Mouse (Mus musculus) layer of hippocampus, adult 18-20 months (tissue): ENCODE measurements around the gene Oprl1. TPM values are rescaled to one million over a fixed set of nuclear protein-coding genes. Genes with fewer than 3 reads are reported as not detected.

Source experiments
- DNase-seq, 2 experiments: peaks; one replicate each; pipeline ENCODE4 v3.0.0; 2022; ENCODE audit warnings: low spot score in 2 of 2
- long read RNA-seq: library from polyadenylated mRNA; stranded (forward); transcript quantifications from one replicate; pipeline ENCODE4 v2.0.0, GENCODE M21; 2021
- total RNA-seq, 2 experiments: library from RNA; stranded (reverse); gene quantifications; 2 replicates each; pipeline ENCODE4 v1.2.3; 2021

The Oprl1 gene
- total RNA-seq = 10 to 100 TPM; 50.6 to 52.4 TPM
- long read RNA-seq, transcript Oprl1-201 (4 exons, 2,999 nt) = major isoform, 23 of 43 reads
- long read RNA-seq, transcript Oprl1-202 (5 exons, 2,971 nt) = minor isoform, 5 of 43 reads
- long read RNA-seq, transcript Oprl1-209 (5 exons, 3,102 nt) = minor isoform, 5 of 43 reads
- long read RNA-seq, partial matches to known transcripts = 3 of 43 reads
- long read RNA-seq, other reads (novel, unspliced or antisense) = 5 of 43 reads

DNA sequence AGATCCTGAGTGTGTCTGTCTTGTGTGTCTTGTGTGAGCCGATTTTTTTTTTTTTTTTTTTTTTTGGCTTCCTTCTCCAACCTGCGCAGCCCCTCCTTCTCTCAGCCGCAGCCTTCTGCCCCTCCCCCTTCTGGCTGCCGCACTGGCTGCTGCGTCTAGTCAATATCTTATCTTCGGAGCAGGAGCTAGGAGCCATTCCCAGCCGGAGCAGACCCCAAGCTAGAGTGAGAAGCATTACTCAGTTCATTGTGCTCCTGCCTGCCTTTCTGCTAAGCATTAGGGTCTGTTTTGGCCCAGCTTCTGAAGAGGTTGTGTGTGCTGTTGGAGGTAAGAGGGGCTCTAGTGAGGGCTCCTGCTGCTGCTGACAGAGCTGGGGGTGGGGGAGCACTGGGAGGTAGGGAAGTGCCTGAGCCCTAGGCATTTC, at the start of gene Oprl1:
Gene Oprl1 (plus strand): TSS at position 114 of the 424 bp plus-strand sequence.
- DNase-seq = peak; percentile 64 to 73

DNA sequence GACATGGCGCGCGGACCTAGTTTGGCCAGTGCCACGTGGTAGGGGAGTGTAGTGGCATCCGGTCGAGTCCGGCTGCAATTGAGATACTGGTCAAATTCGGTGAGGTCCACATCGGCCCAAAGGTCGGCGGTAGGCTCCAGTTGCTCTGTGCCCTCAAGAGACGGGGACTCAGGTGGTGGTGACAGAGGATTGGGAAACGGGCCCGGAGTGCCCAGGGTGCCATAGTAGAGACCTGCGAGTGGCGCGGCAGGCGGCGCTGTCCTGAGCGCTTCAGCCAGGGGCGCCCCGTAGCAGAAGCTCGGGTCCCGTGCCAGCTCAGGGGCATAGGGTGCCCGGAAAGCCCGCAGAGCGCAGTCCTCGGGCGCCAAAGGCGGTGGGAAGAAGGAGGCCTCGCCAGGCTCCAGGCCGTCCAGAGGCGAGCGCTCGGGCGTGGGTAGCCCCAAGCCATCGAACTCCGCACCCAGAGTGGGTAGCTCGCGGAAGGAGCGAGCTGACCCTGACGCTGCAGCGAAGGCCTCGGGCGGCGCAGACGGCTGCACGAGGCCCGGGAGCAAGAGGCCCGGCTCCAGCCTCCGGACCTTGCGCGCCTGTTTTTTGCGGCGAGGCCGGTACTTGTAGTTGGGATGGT, 44.4 kb upstream of the Oprl1 start:
- DNase-seq = no peak

DNA sequence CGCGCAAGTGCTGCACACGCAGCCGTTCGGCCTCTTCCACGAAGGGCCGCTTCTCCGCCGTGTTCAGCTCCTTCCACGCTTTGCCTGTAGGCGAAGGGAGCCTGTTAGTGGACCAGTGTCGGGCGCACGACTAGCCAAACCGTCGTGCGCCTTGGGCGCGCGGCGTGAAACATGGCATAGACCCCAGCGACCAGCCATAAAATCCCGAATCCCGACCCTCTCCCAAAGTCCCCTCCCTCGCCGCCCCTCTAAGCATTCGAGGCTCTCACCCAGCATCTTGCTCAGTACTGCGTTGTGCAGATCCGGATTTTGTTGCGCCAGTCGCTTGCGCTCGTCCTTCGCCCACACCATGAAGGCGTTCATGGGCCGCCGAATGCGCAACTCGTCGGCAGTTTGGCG, 43.9 kb upstream of the Oprl1 start:
- DNase-seq = no peak

DNA sequence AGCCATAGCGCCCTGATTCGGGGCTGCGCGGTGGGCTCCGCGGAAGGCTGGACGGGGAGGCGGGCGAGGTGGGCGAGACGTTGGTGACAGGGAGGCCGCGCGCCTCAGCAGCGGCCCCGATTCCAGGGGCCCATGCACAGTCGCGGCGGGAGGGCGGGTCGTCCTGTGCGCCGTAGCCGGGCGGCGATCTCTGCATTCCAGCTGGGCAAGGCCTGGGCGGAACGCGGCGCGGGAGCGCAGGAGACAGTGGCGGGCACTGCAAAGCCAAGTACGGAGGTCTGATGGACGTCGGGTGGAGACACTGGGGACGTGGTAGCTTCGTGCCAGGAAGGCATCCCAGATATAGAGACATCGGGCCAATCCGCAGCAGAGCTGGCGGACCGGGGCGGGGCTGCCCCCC, 43.5 kb upstream of the Oprl1 start, which contains the start of gene Sox18:
Gene Sox18 (minus strand): TSS at position 315 of the 400 bp plus-strand sequence.
- DNase-seq = peak in 1 of 2 experiments; percentile 39

DNA sequence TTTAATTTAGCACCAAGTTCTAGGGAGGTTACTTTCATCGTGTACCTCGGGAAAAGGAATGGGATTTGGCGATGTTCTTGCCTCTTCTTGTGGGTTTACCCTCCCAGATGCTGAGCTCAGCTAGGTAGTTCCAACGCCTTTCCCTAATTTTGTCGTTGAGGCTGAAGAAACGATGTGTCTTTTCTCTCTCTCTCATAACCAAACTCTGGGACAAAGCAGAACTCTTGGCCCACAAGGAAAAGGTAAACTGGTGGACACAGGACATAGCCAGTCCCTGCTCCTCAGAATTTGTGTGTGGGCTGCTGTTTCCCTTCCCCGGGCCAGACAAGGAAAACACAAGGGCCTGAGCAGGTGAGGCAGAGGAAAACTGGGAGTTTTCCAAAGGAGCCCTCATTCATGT, 42.8 kb upstream of the Oprl1 start:
- DNase-seq = no peak

DNA sequence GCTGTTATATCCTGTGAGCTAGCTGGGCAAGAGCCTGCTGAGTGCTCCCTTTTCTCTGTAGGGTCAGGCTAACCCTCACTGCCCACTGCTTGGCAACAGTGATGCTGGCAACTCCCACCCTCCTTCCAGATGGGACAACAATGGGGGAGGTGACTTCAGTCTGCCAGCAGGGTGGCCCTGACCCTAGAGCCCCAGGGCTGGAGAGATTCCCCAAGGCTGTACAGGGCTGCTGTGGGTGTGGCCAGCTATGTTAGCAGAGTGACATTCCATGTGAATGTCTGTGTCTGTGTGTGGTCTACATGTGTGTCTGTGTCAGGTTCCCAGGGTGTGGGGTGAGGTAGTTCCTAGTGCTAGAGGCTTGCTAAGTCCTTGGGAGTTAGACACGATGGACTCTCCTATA, 41.3 kb upstream of the Oprl1 start:
- no peak for DNase-seq

DNA sequence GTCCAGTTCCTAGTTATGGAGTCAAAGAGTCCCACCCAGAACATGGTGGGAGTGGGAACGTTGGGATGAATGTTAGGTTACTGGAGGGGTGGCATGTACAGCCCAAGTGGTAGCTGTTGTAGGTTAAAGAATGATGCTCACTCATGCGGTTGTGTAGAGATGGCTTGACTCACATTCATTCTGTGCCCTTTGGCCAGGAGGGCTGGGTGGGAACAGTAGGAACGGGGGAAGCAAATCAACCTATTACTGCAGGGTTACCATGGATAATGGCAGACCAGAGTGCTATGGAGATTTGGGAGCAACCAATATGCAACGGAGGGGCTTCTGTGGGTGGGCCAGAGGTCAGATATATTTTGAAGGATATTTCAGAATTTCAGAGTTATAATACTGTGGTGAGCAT, 39.9 kb upstream of the Oprl1 start:
- no peak for DNase-seq

DNA sequence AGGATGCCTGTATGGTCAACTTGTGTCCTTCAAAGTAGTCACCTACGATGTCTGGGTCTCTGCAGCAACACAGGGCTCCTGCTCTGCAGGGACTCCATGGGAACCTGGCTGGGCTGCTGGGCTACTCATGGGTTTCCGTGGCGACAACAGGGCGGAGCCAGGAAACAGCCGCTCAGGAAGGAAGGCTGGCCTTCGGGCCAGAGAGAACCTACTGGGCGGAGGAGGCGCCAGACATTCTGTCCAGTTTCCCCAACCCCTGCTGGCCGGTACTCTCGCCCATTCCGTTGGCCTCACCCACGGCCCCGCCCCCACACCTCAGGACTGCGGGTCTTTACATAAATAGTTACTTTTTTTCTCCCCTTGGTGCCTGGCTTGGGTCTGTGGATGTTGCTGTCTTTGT, 39.4 kb upstream of the Oprl1 start:
- DNase-seq = peak in 1 of 2 experiments; percentile 54

DNA sequence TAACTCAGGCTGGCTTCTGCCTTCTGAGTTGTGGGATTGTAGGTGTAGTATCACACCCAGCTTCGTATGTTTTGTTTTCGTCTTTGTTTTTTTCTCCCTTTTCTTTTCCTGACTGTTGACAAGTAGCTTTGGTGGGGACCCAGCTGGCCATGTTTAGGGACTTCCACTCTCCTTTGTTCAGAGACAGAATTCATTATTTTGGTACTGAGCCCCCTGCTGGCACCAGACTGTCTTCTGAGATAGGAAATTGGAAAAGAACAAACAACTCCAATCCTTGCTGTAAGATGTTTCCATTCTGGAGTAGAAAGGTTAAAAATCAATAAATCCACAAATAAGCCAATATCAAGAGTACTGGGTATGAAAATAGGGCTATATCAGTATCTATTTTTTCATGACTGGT, 38.4 kb upstream of the Oprl1 start:
- no peak for DNase-seq

DNA sequence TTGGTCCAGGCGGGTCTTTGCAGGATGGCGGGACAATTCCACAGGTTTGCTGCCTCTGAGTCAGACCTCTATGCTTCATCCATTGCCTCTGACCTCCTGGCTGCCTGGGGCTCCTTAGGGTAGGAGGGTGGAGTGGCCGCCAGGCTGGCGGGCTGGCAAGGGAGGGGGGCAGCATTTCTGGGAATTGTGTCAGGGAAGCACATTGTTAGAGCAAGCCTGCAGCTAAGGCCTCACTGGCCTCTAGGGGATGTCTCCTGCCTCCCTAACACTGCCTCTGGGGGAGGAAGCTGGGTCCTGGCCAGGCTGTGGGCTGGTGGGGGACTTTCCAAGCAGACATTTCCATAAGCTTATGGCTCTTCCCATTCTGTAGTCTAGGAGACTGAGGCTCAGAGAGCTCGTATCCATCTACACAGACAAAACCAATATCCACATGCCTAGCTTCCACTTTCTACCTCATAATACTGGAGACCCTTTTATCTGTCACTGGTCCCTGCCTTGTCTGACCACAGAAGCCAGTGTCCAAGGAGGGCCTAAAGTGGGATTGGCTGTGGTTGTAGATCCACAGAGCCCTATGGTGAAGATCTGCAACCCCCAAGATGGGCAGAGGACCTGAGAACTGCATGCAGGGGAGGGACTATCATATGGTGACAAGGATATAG, 37.6 kb upstream of the Oprl1 start:
- peak in 1 of 2 experiments; percentile 50 for DNase-seq

DNA sequence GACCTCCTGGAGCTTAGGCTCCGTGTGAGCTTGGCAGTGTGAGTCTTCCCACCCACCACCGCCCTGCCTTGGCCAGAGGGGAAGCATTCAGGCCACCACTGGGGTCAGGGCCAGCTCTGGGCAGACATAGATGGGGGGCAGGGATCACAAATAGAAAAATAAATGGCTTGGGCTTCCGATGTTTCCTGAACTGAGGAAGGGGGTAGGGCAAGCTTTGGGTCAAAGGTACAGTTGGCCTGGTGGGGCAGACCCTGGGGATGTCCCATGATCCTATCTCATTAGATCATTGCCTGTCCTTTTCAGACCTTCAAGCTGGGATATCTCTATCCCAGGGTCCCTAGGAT, 37.1 kb upstream of the Oprl1 start:
- DNase-seq = no peak

DNA sequence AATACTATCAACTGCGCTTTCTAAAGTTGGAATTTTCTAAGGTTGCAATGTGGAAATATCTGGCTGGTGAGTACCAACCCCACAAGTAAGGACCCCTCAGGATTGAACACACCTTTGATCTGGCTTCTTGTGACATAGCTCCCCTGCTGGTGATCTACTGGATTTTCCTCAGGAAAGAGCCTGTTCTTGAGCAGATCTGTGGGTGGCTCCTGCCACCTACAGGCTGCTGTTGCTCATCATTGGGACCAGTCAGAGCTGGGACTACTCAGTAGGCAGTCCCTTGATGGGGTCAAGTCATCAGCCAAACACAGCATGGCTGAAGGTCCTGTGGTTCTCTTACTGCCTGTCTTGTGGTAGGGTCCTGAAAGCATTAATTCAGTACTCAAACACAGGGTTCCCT, 36.0 kb upstream of the Oprl1 start:
- DNase-seq = peak; percentile 76 to 88

DNA sequence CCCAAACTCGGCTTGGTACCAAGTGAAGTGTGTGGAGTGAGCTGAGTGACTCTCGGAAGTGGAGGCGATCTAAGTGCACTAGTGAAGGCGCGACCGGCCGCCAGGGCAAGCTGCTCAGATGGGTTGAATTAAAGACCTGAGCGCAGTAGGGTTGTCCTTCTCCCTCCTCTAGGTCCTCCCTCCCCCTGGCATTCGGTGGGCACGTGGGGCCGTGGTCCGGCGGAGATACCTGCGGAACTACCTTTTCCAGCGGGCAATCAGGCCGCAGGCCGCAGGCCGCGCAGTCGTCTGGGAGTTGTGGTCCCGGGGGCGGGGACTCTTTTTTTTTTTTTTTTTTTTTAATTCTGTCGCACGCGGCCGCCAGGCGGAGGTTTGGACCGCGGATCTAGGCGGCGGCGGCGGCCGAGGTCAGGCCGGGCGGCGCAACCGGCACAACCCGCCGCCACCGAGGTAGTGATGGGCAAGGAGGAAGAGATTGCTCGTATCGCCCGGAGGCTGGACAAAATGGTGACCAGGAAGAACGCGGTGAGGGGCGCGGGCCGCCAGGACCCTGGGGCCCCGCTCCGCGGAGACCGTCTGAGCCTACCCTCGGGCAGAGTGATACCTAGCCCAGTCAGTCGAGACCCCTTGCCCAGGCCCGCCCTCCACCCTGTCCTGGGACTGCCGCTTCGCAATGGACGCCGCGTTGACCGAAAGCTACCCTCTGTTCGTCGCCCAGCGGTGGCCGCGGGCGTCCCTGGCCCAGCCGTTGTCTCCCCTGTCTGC, 34.7 kb upstream of the Oprl1 start, which contains the start of gene Tcea2:
Gene Tcea2 (plus strand): TSS at position 360 of the 765 bp plus-strand sequence.
- peak; percentile 58 to 72 for DNase-seq

DNA sequence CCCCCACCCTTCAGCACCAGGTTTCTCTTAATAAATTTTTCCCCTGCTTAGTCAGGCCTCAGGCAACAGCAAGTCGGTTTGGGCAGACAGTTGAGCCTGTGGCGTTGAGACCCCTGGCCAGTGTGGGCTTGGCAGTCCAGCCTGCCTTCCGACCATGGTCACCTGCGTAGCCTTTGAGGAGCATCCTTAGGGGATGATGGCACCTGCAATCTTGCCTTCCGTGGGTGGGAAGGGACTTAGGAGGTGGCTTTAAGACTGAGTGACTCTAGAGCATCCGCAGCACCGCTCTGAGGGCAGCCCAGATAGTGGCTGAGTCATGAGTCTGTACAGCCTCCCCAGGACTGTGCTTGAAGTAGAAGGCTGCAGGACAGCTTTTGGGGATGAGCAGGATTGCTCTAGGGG, 34.1 kb upstream of the Oprl1 start:
- DNase-seq = peak in 1 of 2 experiments; percentile 46

DNA sequence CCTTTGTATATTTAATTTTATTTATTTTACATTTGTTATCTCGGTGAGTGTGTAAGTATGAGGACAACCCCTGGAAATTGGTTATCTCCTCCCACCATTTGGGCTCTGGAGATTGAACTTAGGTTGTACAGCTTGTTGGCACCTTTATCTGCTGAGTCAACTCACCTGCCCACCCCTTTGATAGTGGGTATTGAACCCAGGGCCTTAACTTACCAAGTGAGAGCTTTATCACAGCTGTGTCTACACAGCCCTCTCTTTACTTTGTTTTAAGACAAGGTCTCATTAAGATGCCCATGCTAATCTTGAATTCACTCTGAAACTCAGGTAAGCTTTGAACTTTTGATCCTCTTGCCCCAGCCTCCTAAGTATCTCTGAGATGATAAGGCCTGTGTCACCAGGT, 32.8 kb upstream of the Oprl1 start:
- no peak for DNase-seq

DNA sequence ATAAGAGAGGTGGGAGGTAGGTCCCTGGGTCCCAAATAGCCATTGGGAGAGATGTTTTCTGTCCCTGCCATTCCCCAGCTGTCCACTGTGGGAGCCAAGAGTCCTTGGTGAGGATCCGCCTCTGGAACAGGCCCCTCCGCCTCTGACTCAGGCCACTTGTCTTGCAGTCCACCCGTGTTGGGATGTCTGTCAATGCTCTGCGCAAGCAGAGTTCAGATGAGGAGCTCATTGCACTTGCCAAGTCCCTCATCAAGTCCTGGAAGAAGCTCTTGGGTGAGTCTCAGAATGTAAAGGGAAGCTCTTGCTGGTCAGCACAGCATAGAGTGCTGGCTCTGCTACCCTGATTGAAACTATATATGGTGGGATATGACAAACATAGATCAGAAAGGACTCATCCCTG, 31.4 kb upstream of the Oprl1 start:
- no peak for DNase-seq

DNA sequence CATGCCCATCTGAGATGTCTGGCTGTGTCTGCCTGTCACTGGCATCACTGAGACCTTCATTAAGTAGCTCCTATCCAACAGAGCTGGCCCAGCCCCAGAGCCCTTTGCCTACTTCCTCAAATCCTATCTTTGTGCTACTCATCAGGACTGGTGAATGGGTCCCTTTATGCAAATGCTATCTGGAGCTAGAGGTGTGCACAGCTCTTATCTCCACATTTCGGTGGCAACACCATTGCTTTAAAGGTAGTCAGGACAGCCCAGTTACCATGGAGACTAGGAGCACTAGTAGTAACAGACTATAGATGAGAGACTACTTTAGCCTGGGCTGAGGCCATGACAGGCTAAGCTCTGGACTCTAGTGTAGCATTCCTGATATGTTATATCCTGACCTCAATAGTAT, 30.1 kb upstream of the Oprl1 start:
- no peak for DNase-seq

DNA sequence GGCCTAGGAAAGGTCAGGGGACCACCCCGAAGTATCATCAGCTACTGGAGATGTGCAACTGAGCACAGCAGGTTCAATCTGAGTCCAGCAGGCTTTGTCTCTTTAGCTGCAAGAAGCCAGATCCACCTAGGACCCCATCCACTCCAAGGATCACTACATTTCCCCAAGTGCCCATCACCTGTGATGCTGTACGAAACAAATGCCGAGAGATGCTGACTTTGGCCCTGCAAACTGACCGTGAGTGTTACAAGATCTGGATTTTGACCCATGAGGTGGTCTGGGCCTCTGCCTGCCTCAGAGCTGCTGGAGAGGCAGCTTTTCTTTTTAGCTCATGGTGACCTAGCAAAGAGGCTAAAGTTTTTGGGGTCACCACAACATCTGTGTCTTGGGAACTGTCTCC, 29.1 kb upstream of the Oprl1 start:
- DNase-seq = no peak

DNA sequence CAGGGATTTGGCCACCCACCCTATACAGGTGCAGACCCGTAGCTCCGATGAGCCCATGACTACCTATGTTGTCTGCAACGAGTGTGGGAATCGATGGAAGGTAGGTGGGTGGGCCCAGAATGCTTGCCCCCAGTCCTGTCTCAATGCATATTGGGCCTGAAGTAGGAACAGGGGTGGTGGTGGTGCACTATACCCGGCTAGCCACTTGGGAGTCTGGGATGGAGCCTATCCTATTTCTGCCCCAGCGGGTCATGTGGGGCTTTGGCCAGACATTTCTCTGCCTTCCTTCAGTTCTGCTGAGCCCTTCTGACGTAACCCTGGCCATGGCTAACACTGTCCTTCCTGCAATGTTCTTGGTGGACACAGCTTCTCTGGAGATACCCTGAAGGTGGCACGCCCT, 27.2 kb upstream of the Oprl1 start:
- DNase-seq = no peak

DNA sequence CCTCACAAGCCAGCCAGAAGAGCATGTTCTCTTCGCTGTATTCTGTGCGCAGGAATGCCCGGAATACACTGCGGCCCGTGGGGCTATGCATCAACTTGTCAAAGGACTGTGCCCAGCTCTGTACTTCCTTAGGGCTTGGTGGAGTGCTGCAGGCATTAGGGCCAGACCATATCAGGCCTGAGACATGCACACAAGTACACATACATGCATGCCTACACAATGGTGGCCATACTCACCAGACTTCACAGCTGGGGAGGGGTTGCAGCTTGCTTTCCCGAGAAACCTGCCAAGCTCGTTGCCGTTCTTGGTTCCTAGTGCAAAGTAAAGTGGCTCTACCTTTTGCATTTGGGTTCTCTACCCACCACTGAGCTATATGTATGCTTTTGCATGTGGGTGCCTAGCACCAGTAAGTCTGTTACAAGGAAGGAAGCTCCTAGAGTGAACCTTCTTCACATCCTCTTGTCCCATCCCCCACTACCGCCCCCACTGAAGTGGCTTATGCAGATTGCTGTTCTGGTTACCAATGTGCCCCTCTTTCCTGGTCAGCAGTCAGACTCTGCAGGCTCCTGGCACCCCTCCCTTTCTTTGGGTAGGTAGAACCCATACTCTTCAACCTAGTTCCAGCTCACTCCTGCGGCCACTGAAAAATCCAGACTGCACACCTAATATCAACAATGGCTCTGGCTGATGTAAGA, 25.2 kb upstream of the Oprl1 start:
- DNase-seq = no peak

DNA sequence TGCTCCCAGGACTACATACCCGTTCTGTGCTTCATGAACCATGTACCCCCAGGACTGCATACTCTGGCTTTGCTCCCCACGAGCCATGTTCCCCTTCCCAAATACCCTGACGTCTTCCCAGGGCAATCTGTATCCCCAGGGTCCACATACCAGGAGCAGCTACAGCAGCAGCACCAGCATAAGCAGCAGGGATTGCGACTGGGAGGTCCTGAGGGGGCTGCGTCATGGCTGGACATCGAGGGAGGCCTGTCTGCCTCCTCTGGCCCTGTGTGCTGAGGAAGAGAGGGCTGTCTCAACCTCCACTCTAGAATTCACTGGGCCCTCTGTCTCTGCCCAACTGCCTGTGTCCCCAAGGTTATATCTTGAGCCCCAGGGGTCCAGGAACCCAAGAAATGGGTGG, 23.7 kb upstream of the Oprl1 start:
- no peak for DNase-seq
